Mouse (Mus musculus) 416B (cell line): ENCODE results near the gene Gm15517.
"Not testable (repeated sequence)": the region's sequence is repeated elsewhere in the genome, so short reads cannot be mapped to it uniquely, and the experiment has no call there.

ENCODE experiments used
- DNase-seq: peaks from one replicate; pipeline ENCODE4 v3.0.0; 2011; ENCODE audit warnings: low read depth

Gm15517 gene

GRCm38 (mm10) chr7:44261147-44261546 lies at the start of gene Gm15517:
TSS of gene Gm15517 (plus strand) at chr7:44261447.
- DNase-seq = no peak

DNA sequence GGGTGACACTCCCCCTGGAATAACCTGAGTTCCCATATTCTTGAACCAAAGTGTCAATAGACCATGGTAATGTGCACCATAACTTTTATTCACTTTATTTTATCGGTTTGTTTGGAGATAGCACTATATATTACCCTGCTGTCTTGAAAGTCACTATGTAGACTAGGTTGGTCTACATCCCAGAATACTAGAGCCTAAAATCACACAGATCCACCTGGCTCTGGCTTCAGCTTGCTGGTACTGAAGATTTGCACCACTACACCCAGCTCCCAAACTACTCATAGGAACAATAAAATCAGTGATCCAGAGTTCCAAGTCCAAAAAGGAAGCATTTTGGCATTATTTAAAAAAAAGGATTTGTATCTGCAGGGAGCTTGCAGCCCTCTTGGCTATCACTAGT lies 45.6 kb upstream of the Gm15517 start, which contains the start of gene Klk1b5:
TSS of gene Klk1b5 (plus strand) at position 301 of the 400 bp plus-strand sequence.
- DNase-seq = no peak

GRCm38 (mm10) chr7:44221601-44222000 lies 39.6 kb upstream of the Gm15517 start:
- DNase-seq = not testable (repeated sequence)

- DNase-seq = not testable (repeated sequence)
Observed at GRCm38 (mm10) chr7:44222335-44222734, 38.9 kb upstream of the Gm15517 start.

- DNase-seq = no peak
Observed at GRCm38 (mm10) chr7:44225076-44225475, 36.2 kb upstream of the Gm15517 start, which contains the start of gene Klk1. TSS of gene Klk1 (plus strand) at chr7:44225360.

- no peak for DNase-seq
Observed at GRCm38 (mm10) chr7:44235909-44236308, 25.3 kb upstream of the Gm15517 start, which contains the start of gene Gm36864. TSS of gene Gm36864 (plus strand) at chr7:44236177.

GRCm38 (mm10) chr7:44239913-44240312 lies 21.3 kb upstream of the Gm15517 start:
- peak; percentile 25 for DNase-seq

- no peak for DNase-seq
Observed at GRCm38 (mm10) chr7:44240712-44241111, 20.5 kb upstream of the Gm15517 start.

DNA sequence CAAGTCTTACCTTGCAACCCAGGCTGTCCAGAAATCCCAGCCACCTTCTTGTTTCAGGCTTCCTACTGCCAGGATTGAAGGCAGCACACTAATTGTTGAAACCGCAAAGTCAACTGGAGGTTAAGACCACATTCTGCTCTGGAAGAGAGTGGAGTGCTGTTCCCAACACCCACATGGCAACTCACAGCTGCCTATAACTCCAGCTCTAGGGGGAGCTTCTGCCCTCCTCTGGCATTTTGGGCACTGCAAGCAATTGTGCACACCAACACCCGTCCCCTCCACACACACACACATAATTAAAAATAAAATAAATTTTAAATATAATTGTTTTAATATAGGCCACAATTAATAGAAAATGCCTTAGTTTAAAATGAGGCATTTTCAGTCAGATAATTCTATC lies 20.1 kb upstream of the Gm15517 start:
- DNase-seq = peak; percentile 11

DNA sequence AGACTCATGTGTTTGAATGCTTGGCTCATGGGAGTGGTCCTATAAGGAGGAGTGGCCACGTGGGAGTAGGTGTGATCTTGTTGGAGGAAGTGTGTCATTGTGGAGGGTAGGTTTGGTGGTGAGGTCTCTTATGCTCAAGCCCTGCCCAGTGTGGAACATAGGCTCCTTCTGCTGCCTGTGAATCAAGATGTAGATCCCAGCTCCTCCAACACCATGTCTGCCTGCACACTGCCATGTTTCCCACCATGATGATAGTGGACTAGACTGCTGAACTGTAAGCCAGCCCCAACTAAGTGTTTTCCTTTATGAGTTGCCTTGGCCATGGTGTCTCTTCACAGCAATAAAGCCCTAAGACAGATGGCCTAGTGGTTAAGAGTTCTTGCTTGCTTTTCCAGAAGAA lies 17.2 kb upstream of the Gm15517 start:
- no peak for DNase-seq

DNA sequence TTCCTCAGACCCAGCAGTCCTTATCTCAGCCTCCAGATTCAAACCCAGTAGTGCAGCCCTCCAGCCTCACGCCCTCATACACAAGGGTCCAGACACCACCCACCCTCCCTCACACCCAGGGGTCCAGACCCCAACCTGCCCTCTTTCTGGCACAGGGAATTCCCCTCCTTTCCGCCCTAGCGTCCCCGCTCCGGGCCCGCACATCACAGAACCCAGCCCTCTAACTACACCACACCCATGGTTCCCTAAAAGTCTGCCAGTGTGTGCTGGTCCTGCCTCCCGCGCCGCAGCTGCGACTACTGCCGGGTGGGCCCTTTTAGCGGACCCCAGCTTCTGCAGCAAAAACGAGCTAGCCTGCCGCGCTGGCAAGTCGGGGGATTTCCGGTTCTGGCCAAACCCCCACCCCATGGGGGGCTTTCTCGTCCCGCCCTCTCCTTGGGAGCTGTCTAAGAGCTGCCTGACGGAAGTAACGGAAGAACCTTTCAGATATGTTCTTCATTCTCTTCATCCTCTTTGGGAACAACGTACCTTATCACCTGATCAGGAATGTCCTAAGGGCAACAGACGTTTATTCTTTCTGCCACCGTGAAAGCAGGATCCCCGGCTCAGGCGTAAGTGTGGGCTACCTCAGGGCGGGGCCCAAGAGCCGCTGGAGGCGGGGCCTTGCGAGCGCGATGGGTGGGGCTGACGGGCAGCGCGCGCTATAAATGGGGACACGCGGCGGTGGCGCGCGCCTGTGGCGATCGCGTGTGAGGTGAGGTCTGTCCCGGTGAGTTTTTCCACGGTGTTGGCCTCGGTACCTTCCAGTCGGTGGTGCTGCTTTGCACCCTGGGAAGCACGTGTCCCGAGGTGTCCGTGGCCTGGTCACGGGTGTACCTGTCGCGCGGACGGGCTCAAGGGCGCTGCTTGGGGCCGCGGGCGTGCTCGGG lies 14.9 kb upstream of the Gm15517 start, which contains the start of the genes 1700028J19Rik and 2410002F23Rik:
TSS of gene 1700028J19Rik (minus strand) at position 641 of the 929 bp plus-strand sequence.
TSS of gene 2410002F23Rik (plus strand) at position 668 of the 929 bp plus-strand sequence.
- peak; percentile 92 for DNase-seq

- peak; percentile 80 for DNase-seq
Observed at GRCm38 (mm10) chr7:44246984-44247470, 14.2 kb upstream of the Gm15517 start.

GRCm38 (mm10) chr7:44247971-44248370 lies 13.3 kb upstream of the Gm15517 start:
- DNase-seq = no peak

DNA sequence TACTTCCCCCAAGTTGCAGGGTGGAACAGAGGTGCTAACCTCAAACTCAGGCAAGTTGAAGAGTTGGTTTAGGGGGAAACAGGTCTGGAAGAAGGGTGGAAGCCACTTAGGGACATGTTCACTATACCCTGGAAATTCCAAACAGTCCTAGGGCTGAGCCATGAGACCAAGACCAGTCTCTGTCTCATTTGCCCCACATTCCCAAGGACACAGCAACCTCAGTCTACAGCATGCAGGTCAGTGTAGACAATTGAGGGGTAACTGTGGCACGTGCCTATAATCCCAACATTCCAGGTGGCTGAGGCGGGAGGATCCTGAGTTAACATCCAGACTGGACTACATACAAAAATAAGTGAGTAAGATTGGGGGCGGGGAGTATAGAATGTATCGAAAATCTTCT lies 12.0 kb upstream of the Gm15517 start:
- no peak for DNase-seq

GRCm38 (mm10) chr7:44250732-44251275 lies 10.4 kb upstream of the Gm15517 start:
- not testable (repeated sequence) for DNase-seq

- DNase-seq = no peak
Observed at GRCm38 (mm10) chr7:44253023-44253616, 8.1 kb upstream of the Gm15517 start.

- DNase-seq = no peak
Observed at GRCm38 (mm10) chr7:44254930-44255329, 6.3 kb upstream of the Gm15517 start.

- DNase-seq = no peak
Observed at GRCm38 (mm10) chr7:44257278-44257677, 4.0 kb upstream of the Gm15517 start, which contains the start of gene Acp4. TSS of gene Acp4 (minus strand) at chr7:44257378.

DNA sequence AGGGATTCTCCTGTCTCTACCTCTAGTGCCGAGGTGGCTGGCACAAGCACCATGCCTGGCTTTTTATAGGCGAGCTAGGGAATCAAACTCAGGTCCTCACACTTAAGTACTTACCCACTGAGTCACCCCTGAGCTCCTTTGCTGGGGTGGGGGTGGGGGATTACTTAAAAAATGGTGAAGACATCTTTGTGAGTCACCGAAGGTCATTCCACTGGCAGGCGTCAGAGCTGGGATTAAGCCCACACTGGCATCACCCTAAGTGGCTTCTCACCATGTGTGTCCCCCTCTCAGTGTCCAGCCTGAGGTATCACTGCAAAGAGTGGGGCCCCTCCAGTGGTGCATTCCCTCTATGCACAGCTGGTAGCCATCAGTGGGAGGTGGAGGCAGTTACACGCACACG lies 837 bp upstream of the Gm15517 start:
- DNase-seq = no peak

DNA sequence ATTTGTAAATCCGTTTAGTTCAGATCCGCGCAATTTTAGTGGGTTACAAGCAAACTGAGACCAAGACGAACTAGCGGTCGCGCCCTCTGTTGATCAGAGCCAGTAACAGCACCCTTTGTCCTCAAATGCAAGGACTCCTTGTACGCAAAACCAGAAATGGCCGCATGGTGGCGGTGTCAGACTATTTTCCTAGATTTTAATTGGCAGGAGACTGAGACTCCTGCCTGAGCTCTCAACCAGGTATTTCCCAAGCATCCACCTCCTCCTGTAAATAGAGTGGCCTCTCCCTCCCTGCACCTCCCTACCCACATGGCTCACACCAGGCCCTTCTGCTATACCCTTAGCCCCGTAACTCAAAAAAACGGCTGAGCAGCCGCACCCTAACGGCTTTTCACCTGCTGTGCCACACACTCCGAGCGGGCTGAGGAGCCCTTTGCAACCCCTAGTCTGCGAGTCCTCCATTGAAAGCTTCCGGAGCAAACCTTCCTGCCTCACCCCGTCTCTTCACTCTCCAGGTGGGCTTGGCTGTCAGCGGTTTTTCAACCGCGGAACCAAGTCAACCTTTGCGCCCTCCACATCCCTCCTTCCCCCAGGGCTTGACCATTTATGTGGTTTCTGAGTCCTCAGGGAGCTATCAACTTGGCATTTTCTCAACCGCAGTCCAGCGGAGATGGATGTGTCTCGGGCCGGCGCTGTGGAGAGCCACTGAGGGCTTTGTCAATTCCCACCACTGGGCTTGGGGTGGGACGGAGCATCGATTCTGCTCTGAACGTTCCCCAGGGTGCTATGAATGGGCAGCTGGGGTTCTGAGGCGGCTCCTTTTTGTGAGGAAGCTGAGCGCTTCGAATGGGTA lies 1.8 kb downstream of the Gm15517 start:
- DNase-seq = peak; percentile 91

- no peak for DNase-seq
Observed at GRCm38 (mm10) chr7:44268117-44268516, 6.9 kb downstream of the Gm15517 start.
